Mouse (Mus musculus): ENCODE results near the gene Usp2. TPM values are rescaled to one million over a fixed set of nuclear protein-coding genes. Genes with fewer than 3 reads are reported as not detected.

The Usp2 gene
- total and polyA plus RNA-seq, 3 experiments = 3.6 to 13.9 TPM; not detected in 1

GRCm38 (mm10) chr9:44108269-44109055 lies 41.6 kb downstream of the Usp2 start:
- peaks cover 49% of the 10 kb centered on the region for H3K79me2 ChIP-seq (ENCODE audit: control insufficient read depth, insufficient read depth, low read length, poor library complexity)
- H3K27ac ChIP-seq (ENCODE audit: control insufficient read depth, low read depth, low read length) = no peak overlapping the region
- H3K4me1 ChIP-seq (ENCODE audit: control insufficient read depth in 1 of 2, insufficient read depth in 2 of 2, low read length in 2 of 2) = peaks cover 0 to 16% of the 10 kb centered on the region in 2 experiments; a peak in 3 of 4 replicates
- DNase-seq (ENCODE audit: low read depth, low spot score) = no peak
- TF ChIP-seq NRF1 (IDR thresholded peaks at IDR 0.05; ENCODE audit: insufficient read depth, low read depth, low read length, poor library complexity, severe bottlenecking) (no peak), MYC (IDR thresholded peaks at IDR 0.05; ENCODE audit: low read depth, low read length) (no peak), ZMIZ1 (IDR thresholded peaks at IDR 0.05; ENCODE audit: low read depth, low read length) (no peak), RAD21 (IDR thresholded peaks at IDR 0.05; ENCODE audit: low read depth, low read length) (no peak), E2F4 (IDR thresholded peaks at IDR 0.05; ENCODE audit: borderline replicate concordance, low read depth, low read length) (no peak), GABPA (IDR thresholded peaks at IDR 0.05; ENCODE audit: low read depth, low read length) (no peak), UBTF (IDR thresholded peaks at IDR 0.05; ENCODE audit: borderline replicate concordance, insufficient read depth, low read depth, low read length) (no peak), MAFK (IDR thresholded peaks at IDR 0.05; ENCODE audit: borderline replicate concordance, low read depth, low read length) (no peak), ETS1 (IDR thresholded peaks at IDR 0.05; ENCODE audit: low read depth, low read length) (no peak), EP300 (IDR thresholded peaks at IDR 0.05; ENCODE audit: low read depth in 1 of 2, low read length in 2 of 2) (no peak), ZC3H11A (IDR thresholded peaks at IDR 0.05; ENCODE audit: low read depth, low read length) (no peak), USF2 (IDR thresholded peaks at IDR 0.05; ENCODE audit: borderline replicate concordance in 1 of 2, insufficient read depth in 1 of 2, low read depth in 1 of 2, low read length in 2 of 2) (no peak), BHLHE40 (IDR thresholded peaks at IDR 0.05; ENCODE audit: borderline replicate concordance, low read depth, low read length) (no peak), GATA1 (IDR thresholded peaks at IDR 0.05; ENCODE audit: low read depth, low read length) (no peak), CHD1 (IDR thresholded peaks at IDR 0.05; ENCODE audit: low read depth, low read length) (no peak), SIN3A (IDR thresholded peaks at IDR 0.05; ENCODE audit: low read length) (no peak), POLR2AphosphoS5 (IDR thresholded peaks at IDR 0.05; ENCODE audit: borderline replicate concordance, low read depth, low read length) (no peak)
- H3K9me3 ChIP-seq (replicated peaks; ENCODE audit: insufficient read depth, low read length) = no peaks in the 10 kb centered on the region
- peaks cover 0 to 8% of the 10 kb centered on the region in 2 experiments; a peak in 3 of 4 replicates for H3K36me3 ChIP-seq (ENCODE audit: control insufficient read depth in 1 of 2, insufficient read depth in 2 of 2, low read length in 2 of 2)
- no peaks in the 10 kb centered on the region for H3K27me3 ChIP-seq (ENCODE audit: control insufficient read depth in 1 of 2, insufficient read depth in 2 of 2, low read length in 2 of 2)
- no peak overlapping the region for H3K9ac ChIP-seq (ENCODE audit: control insufficient read depth, low read depth, low read length, poor library complexity, severe bottlenecking)
- no peak overlapping the region for H3K4me3 ChIP-seq (ENCODE audit: control insufficient read depth in 1 of 2, insufficient read depth in 1 of 2, low read depth in 2 of 2, low read length in 2 of 2)

Measured in MEL (cell line).